Mouse (Mus musculus): ENCODE data around the gene Arvcf.

Gene Arvcf

DNA sequence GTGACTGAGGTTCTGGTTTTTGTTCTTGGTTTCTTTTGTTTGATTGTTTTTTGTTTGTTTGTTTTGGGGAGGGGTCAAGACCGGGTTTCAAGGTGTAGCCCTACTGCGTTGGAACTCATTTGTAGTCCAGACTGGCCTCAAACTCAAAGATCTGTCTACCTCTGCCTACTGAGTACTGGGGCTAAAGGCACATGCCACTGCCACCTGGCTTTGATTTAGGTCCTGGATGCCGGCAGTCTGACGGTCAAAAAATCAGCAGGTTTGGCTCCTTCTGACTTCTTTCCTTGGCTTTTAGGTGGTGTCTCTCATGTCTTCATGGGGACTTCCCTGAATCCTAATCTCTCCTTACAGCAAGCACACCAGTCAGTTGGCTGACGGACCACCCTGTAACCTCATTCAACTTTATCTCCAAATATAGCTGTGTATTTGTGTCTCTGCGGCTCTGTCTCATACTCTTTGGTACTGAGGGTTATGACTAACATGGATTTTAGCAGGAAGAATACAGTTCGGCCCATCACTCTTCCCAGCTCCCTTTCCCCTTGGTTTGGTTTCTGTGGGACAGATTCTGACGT, 82.7 kb downstream of the Arvcf start:
- DNase-seq (ENCODE audit: low spot score) = peak; percentile 53

DNA sequence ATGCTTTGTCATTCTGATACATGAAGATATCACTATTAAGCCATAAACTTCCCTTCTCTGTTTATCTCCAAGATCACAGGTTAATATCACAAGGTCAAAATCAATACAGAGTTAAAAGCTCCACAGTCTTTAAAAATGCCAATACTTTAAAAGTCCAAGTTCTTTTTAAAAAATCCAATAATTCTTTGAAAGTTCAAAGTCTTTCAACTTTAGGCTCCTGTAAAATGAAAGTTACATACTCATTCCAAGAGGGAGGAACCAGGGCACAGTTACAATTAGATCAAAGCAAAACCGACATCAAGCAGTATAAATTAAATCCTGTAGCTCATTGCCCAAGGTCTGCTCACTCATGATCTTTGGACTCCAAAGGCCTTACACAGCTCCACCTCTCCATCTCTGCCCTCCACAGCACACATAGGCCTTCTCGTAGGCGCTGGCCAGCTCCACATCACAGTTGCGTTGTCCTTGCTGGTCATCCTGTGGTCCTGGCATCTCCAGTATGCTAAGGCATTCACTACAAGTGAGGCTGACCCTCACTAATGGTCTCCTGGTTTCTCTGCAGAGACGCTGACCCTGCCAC, 85.4 kb downstream of the Arvcf start:
- no peak for DNase-seq (ENCODE audit: low spot score)

DNA sequence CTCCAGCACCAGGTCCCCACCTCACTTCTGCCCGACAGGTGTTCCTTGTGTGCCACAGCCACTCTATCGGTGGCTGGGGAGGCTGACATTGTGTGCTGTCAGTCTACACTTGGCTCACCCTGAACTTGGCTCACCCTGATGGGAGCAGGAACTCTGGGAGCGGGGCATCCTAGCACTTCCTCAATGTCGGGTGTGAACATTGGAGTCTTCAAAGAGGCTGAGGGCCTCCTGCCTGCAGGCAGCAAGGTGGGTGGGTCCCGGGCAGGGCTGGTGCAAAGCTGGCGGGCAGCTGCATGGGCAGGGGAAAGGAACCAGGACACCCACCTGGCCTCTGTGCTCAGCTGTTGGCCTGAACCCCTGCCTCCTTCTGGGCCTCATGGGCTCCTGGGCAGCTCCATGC, 88.1 kb downstream of the Arvcf start:
- DNase-seq (ENCODE audit: low spot score) = no peak

DNA sequence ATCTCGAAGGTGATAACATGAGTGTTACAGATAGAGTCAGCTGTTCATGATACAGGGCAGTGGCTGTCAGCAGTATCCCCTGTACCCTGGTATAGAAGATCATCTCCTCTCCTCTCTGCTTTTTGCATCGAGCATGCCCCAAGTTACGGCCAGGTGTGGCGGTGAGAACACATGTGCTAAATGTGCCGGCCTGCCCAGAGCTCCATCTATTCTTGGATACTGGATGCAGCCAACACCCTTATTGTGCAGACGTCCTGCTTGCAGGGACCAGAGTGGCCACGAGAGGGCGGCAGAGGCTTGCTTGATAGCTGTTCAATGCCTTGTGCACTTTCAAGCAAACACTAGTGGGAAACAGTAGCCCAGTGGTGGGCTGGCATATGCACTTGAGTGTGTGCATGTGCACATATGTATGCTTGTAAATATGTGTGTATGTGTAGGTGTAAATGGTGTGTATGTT, 95.4 kb downstream of the Arvcf start:
- peak; percentile 77 for DNase-seq (ENCODE audit: low spot score)

DNA sequence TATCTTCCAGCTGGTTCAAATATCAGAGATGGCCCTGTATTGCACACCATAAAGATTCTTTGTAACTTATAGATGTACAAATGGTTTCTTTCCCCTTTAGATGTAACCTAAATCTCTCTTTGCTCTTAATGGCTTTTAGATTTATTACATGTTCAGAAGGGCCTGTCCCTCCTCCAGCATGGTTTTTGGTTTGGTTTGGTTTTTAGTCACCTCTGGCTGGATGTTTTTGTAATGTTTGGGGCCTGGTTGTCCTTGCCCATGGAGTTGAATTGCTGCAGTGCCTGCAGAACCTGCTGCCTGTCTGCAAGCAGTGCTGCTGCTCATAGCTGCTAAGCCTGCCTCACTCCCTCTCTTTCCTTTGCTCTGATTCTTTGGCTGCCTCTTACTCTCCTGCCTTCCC, 99.3 kb downstream of the Arvcf start:
- DNase-seq (ENCODE audit: low spot score) = no peak

DNA sequence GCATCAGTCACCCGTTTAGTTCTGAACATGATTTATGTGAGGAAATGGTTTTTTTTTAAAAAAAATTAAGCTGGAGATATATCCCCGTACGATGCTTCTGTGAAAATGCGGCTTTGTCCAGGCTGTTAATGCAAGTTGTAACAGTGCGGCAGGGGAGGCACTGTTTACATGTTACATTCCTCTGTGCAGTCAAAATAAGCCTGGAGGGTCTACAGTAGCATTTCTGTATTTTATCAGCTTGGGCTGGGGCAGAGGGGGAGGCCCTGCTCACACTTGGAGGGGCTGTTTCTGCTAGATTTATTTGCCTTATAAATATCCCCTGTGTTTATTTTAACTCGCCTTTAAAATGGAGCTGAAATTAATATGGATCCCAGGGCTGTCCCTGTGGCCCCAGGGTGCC, 100.1 kb downstream of the Arvcf start:
- DNase-seq (ENCODE audit: low spot score) = no peak

DNA sequence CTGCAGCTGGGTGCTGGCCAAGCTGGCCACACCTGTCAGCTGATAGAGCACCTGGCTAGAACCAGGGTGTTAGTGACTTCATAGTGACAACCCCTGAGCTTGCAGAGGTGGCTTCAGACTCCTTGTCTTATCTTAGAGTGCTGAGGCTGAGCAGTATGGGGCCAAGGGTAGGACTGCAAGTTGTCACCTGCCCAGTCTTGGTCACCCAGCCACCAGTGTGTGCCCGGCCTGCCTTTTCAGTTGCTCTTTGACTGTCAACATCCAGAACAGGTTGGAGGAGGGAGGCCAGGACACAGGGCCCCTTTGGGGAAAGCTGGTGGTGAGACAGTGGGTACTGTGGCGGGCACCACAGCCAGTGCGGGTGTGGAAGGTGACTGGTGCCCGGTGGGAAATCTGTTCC, 101.0 kb downstream of the Arvcf start:
- no peak for DNase-seq (ENCODE audit: low spot score)

DNA sequence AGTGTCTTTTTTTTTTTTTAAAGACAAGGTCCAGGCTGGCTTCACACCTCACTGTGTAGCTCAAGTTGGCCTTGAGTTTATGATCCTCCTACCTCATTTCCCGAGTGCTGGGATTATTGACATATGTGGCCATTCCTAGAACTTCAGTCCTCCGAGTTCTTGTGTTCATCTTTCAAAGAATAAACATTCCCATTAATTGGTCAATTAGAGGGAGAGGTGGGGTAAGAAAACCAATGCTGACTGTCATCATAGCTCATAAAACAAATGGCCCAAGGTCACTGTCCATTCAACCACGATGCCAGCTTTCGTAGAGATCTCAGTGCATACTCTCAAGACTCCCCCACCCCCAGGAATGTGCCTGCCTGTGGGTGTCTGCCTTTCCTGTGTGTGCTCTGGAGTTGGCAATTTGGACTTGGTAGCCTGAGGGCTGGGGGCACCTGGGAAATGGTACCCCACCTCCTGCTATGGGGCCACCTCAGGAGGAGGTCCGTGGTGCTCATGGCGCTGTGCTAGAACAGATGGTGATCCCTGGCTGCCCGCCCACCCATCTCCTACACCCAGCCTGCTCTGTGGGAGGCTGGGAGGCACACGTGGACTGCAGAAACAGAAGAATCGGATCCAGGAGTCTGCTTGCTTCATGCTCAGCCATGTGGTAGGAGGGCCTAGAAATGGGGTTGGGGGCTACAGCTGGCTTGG, 103.7 kb downstream of the Arvcf start:
- no peak for DNase-seq (ENCODE audit: low spot score)

DNA sequence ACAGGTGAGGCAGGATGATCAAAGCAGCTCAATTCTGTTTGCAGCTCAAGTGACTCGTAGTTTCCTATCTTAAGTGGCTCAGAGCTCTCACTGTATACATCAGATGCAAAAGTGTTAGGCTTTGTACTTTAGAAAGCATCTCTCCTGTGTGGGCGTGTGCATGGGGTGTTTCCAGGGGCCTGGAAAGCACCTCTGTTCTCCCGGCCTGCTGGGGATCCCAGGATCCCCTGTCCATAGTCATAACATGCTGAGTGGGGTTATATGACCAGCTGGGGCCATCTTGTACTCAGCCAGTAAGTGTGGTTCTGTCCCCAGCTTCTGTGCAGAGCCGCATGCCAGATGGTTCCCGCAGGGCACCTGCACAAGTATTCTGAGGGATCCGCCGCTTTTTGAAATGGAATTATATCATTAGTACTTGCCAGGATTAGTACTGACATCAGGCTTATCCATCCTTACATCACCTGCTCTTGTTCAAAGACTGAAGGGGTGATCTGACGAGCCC, 104.4 kb downstream of the Arvcf start:
- no peak for DNase-seq (ENCODE audit: low spot score)

DNA sequence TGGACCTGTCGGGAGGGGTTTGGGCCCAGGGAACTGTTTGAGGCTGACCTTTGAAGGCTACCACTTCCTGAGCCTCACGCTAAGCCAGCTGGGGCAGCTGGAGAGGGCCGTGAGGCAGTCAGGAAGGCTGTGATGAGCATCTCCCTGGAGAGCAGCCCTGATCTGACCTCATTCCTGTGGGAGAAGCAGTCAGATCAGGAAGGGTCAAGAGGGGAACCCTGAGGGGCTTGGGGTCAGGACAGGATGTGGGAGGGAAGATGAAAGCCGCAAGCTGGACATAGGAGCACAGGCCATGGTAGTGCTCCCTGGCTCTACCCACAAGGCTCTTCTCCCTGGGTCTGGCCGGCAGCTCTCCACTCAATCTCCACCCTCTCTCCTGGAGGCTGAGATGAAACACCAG, 105.9 kb downstream of the Arvcf start:
- DNase-seq (ENCODE audit: low spot score) = no peak

DNA sequence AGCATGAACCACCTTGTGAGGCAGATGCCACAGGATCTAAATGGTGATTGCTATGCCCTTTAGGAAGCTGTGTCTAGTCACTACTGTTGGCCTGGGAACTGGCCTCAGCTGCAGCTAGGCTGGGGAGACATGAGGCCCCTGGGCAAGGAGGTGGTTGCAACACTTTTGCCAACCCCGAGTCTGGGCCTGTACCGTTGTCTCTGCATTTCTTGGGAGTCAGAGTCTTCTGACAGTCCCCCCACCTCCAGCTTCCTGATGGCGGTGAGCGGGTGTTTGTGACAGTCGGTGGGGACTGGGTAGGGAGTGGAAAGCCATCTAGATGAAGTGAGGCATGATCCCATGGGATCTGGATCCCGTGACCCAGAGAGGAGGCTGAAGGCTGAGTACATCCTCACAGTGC, 107.4 kb downstream of the Arvcf start:
- DNase-seq (ENCODE audit: low spot score) = no peak
